Mouse (Mus musculus) NIH3T3 (cell line): Measurements from ENCODE around the gene 4933425L06Rik.
A peak's percentile ranks its signal among the peaks of the same experiment; 100 is the strongest.

Experiments used
- DNase-seq: peaks from one replicate; pipeline ENCODE4 v3.0.0-alpha.2; 2012; ENCODE audit warnings: low read depth

The 4933425L06Rik gene

GRCm38 (mm10) chr13:105134397-105134796 lies 52.5 kb downstream of the 4933425L06Rik start:
- DNase-seq = no peak

- no peak for DNase-seq
Measured at GRCm38 (mm10) chr13:105139881-105140280, 58.0 kb downstream of the 4933425L06Rik start.

- DNase-seq = peak; percentile 27
Measured at GRCm38 (mm10) chr13:105146827-105147226, 64.9 kb downstream of the 4933425L06Rik start.

DNA sequence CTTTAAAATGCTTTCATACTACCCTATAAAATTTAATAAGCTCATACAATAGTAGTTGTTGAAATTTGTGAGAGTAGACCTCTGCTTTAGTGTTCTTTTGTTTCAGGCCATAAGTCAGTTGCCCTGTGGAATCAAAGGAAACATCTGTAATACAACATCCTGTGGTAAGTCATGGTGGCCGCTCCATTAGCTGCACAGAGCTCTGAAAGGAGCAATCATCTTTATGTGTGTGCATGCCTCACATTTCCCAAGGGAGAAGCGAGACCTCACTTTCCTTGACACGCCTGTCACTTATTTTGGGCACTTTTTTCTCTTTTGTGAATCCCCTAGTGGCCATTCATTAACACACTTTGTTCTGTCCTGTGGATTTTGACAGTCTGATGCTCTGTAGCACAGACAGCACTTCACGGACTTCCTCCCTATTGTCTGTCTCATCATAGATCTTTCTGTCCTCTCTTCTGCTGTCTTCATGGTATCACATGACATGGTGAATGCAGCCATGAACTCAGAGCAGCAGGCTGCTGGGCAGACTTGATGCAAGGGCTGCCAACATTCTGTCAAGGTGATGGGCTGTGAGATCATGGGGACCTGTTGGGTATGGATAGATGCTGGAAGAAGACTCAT lies 66.0 kb downstream of the 4933425L06Rik start:
- no peak for DNase-seq

- no peak for DNase-seq
Measured at GRCm38 (mm10) chr13:105150006-105150405, 68.1 kb downstream of the 4933425L06Rik start.

DNA sequence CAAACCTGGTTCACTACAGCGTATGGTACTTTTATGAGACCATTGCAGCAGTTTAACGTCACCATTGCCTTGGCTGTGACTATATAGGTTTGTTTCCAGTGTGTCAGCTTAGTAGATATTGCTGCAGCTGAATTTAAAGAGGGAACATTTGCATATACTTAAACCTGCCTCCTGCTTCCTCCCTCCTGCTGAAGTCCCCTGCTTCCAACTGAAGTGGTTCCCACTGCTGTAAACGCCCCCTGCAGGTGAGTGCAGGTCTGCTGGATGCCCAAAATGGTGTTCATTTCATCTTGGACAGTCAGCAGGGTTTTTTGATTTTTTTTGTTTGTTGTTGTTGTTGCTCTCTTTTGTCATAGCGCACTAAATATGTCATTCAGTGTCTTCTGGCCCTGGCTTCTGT lies 72.0 kb downstream of the 4933425L06Rik start:
- DNase-seq = peak; percentile 5

DNA sequence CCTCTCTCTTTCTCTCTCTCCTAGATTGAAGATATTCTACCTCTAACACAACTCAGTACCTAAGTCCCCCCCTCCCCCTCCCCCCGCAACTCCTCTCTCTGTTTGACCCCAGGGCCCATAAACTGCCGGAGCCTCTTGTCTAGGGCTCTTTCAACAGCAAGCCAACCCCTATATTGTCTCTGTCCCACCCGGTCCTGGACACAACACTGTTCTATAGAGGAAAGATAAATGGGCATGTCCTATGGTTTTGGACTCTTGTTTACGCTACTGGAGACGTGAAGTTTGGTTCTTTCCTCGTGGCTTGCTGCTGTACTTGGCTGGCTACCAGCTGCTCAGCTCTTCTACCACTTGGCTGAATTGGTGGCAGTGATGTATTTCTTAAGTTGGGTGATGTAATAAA lies 83.5 kb downstream of the 4933425L06Rik start:
- no peak for DNase-seq
